Mouse (Mus musculus) small intestine, adult 2 months (tissue): Measurements from ENCODE around the gene Laptm4a.

Source experiments
- CTCF ChIP-seq: fragments of 200-500 bp; IDR thresholded peaks from 2 replicates; pipeline ENCODE4 v1.5.1; 2012; ENCODE audit warnings: low read depth, mild to moderate bottlenecking, control low read depth, inconsistent platforms, low read length, moderate library complexity, mixed read lengths; ENCODE audit not compliant: insufficient replicate concordance, insufficient read length; ENCODE audit errors: extremely low read depth
- POLR2A ChIP-seq: fragments of 200-500 bp; IDR thresholded peaks from 2 replicates; pipeline ENCODE4 v1.6.1; 2012; ENCODE audit warnings: low read depth, mild to moderate bottlenecking, control low read depth, inconsistent platforms, low read length, moderate library complexity

- no peak for TF ChIP-seq CTCF
- no peak for TF ChIP-seq POLR2A
Observed at GRCm38 (mm10) chr12:8927652-8928051, 6.2 kb downstream of the Laptm4a start.
